Mouse (Mus musculus) bone marrow macrophage, adult 2 months (primary cell): Measurements from ENCODE around the gene H2-M10.6.

Experiments used
- CTCF ChIP-seq: IDR thresholded peaks from 2 replicates; pipeline ENCODE4 v1.5.1; 2012; ENCODE audit warnings: low read depth, mild to moderate bottlenecking, low read length, moderate library complexity
- POLR2A ChIP-seq: IDR thresholded peaks from 2 replicates; pipeline ENCODE4 v1.6.1; 2012; ENCODE audit warnings: mild to moderate bottlenecking, low read depth, low read length, borderline replicate concordance

- TF ChIP-seq CTCF (no peak), POLR2A (no peak)
Observed at GRCm38 (mm10) chr17:36843696-36844095, 31.7 kb downstream of the H2-M10.6 start.
